ENCODE assay signal across 24 mouse cellular contexts in genomic region chr14:75676316-75676715, GRCm38 (mm10). TPM values are rescaled to one million over a fixed set of nuclear protein-coding genes. Genes with fewer than 3 reads are reported as not detected.
"Had no signal": no experiment of that assay in that cellular context is flagged by ENCODE, and none has a peak within 500 bp of the region (broad histone marks: within the 10 kb centered on the region; RNA-seq: fewer than 3 reads in every experiment).

No protein-coding gene starts in this region.

- H3K36me3 ChIP-seq: limb, embryonic 10.5 days; liver, embryonic 15.5 days; midbrain, embryonic 12.5 days; neural tube, embryonic 12.5 days; stomach, embryonic 15.5 days had no signal

- H3K4me1 ChIP-seq: limb, embryonic 10.5 days; liver, embryonic 15.5 days; midbrain, embryonic 12.5 days; neural tube, embryonic 12.5 days; stomach, embryonic 15.5 days had no signal

- H3K27me3 ChIP-seq: liver, embryonic 15.5 days; midbrain, embryonic 12.5 days; neural tube, embryonic 12.5 days; stomach, embryonic 15.5 days had no signal

- H3K4me2 ChIP-seq: liver, embryonic 11.5 days; liver, embryonic 15.5 days; midbrain, embryonic 12.5 days; neural tube, embryonic 12.5 days; stomach, embryonic 15.5 days had no signal

- H3K27ac ChIP-seq: layer of hippocampus, adult 2 months; limb, embryonic 10.5 days; liver, embryonic 15.5 days; macrophage; midbrain, embryonic 12.5 days; neural tube, embryonic 12.5 days; stomach, embryonic 15.5 days had no signal

- DNase-seq: kidney, adult 18-20 months; kidney, postnatal 10 days; kidney, postnatal 4 days; lung, adult 2 months; lung, postnatal 10 days; right cerebral cortex, postnatal 14 days; thymus, adult 2 months; thymus, postnatal 25 days had no signal

- H3K9me3 ChIP-seq: limb, embryonic 10.5 days; liver, embryonic 15.5 days; midbrain, embryonic 12.5 days; neural tube, embryonic 12.5 days; stomach, embryonic 15.5 days had no signal

- H3K9ac ChIP-seq: liver, embryonic 15.5 days; midbrain, embryonic 12.5 days; neural tube, embryonic 12.5 days; stomach, embryonic 15.5 days had no signal

- H3K4me3 ChIP-seq: layer of hippocampus, adult 2 months; limb, embryonic 10.5 days; liver, embryonic 15.5 days; megakaryocyte, embryonic 14.5 days; midbrain, embryonic 12.5 days; neural tube, embryonic 12.5 days; stomach, embryonic 15.5 days had no signal

RNA-seq across cellular contexts. Expression of gene Erich6b, which starts 34.3 kb away (rescaled TPM):
- total RNA-seq: layer of hippocampus, adult 2 months; layer of hippocampus, postnatal 10 days; monocyte, adult 5-6 weeks; neutrophil, adult 5-6 weeks had no signal
- polyA plus RNA-seq: kidney, embryonic 14.5 days; limb, embryonic 10.5 days; limb, embryonic 14.5 days; liver, embryonic 11.5 days; liver, embryonic 15.5 days; lung, adult 2 months; macrophage; midbrain, embryonic 12.5 days; neural tube, embryonic 12.5 days; spleen, adult 2 months; stomach, embryonic 15.5 days; thymus, adult 2 months; urinary bladder, adult 2 months had no signal
